Mouse (Mus musculus) C2C12 (cell line): ENCODE measurements around the gene 3110082I17Rik. TPM values are rescaled to one million over a fixed set of nuclear protein-coding genes. Genes with fewer than 3 reads are reported as not detected.

Source experiments
- H3K27me3 ChIP-seq: one replicate; pipeline ENCODE4 v1.6.1; 2011; ENCODE audit not compliant: control insufficient read depth, insufficient read depth, insufficient read length
- H3K36me3 ChIP-seq: one replicate; pipeline ENCODE4 v1.6.1; 2011; ENCODE audit not compliant: control insufficient read depth, insufficient read depth
- H3K4me3 ChIP-seq: one replicate; pipeline ENCODE4 v1.5.1; 2011; ENCODE audit warnings: mild to moderate bottlenecking, control low read depth; ENCODE audit not compliant: poor library complexity, insufficient read depth, severe bottlenecking
- H3K79me2 ChIP-seq: one replicate; pipeline ENCODE4 v1.6.1; 2011; ENCODE audit not compliant: control insufficient read depth, insufficient read depth
- H3K79me3 ChIP-seq: one replicate; pipeline ENCODE4 v1.6.1; 2011; ENCODE audit warnings: low read depth, control low read depth
- H3ac ChIP-seq: one replicate; pipeline ENCODE3; 2011; ENCODE audit warnings: low read depth; ENCODE audit not compliant: control insufficient read depth, insufficient read length
- CEBPB ChIP-seq: IDR thresholded peaks from one replicate; pipeline ENCODE4 v1.6.1; 2011; ENCODE audit warnings: low read depth, mild to moderate bottlenecking, control low read depth, moderate library complexity
- CTCF ChIP-seq: IDR thresholded peaks from one replicate; pipeline ENCODE4 v1.5.1; 2011; ENCODE audit not compliant: control insufficient read depth, insufficient read depth, insufficient read length
- FOSL1 ChIP-seq: IDR thresholded peaks from one replicate; pipeline ENCODE4 v1.8.0; 2011; ENCODE audit warnings: mild to moderate bottlenecking, low read length; ENCODE audit not compliant: poor library complexity, insufficient read depth, severe bottlenecking
- MAX ChIP-seq: IDR thresholded peaks from one replicate; pipeline ENCODE4 v1.6.1; 2011; ENCODE audit warnings: mild to moderate bottlenecking, control low read depth
- MYOD1 ChIP-seq: IDR thresholded peaks from one replicate; pipeline ENCODE4 v1.6.1; 2011; ENCODE audit warnings: low read depth; ENCODE audit not compliant: control insufficient read depth, insufficient read length
- MYOG ChIP-seq: IDR thresholded peaks from one replicate; pipeline ENCODE4 v1.6.1; 2011; ENCODE audit not compliant: control insufficient read depth, insufficient read length; ENCODE audit errors: extremely low read depth
- USF1 ChIP-seq: IDR thresholded peaks from one replicate; pipeline ENCODE4 v1.6.1; 2011; ENCODE audit warnings: low read depth, mild to moderate bottlenecking, control low read depth, moderate library complexity
- polyA plus RNA-seq: library from polyadenylated mRNA; unstranded; fragments of >200 nt; fragmentation: generic; extraction: Trizol; gene quantifications from one replicate; pipeline ENCODE4 v1.2.1, GENCODE M21; 2012; ENCODE audit warnings: missing spikeins

Gene 3110082I17Rik
- polyA plus RNA-seq, 1 experiment: 31.4 TPM

- Histone ChIP-seq H3K4me3 (no peak overlapping the region), H3K79me2 (no peaks in the 10 kb centered on the region), H3K27me3 (no peaks in the 10 kb centered on the region), H3K79me3 (no peaks in the 10 kb centered on the region), H3K36me3 (no peaks in the 10 kb centered on the region), H3ac (no peak overlapping the region)
- TF ChIP-seq MAX (no peak), CTCF (no peak), MYOG (no peak), FOSL1 (no peak), MYOD1 (no peak), CEBPB (no peak), USF1 (no peak)
Measured at GRCm38 (mm10) chr5:139383234-139383633, 77.1 kb downstream of the 3110082I17Rik start.

- Histone ChIP-seq H3K79me2 (no peaks in the 10 kb centered on the region), H3K27me3 (no peaks in the 10 kb centered on the region), H3K79me3 (no peaks in the 10 kb centered on the region), H3ac (no peak overlapping the region), H3K36me3 (no peaks in the 10 kb centered on the region), H3K4me3 (no peak overlapping the region)
- TF ChIP-seq CTCF: no peak
- TF ChIP-seq USF1: no peak
- TF ChIP-seq FOSL1: no peak
- TF ChIP-seq MAX: no peak
- TF ChIP-seq MYOD1: no peak
- TF ChIP-seq MYOG: no peak
- TF ChIP-seq CEBPB: no peak
Measured at GRCm38 (mm10) chr5:139382760-139383159, 77.6 kb downstream of the 3110082I17Rik start.

GRCm38 (mm10) chr5:139381586-139382513 is 78.5 kb downstream of the 3110082I17Rik start:
- TF ChIP-seq MYOD1 (no peak), USF1 (no peak), FOSL1 (no peak), MAX (no peak), MYOG (no peak), CEBPB (no peak), CTCF (no peak)

GRCm38 (mm10) chr5:139380385-139381248 is 79.7 kb downstream of the 3110082I17Rik start:
- H3ac ChIP-seq: peak overlapping the region; percentile 79
- no peak for TF ChIP-seq CEBPB
- TF ChIP-seq MYOD1: no peak
- TF ChIP-seq FOSL1: no peak
- peak; percentile 35 for TF ChIP-seq MAX
- peak; percentile 72 for TF ChIP-seq USF1
- peak overlapping the region; percentile 31 for H3K4me3 ChIP-seq
- no peaks in the 10 kb centered on the region for H3K27me3 ChIP-seq
- H3K79me3 ChIP-seq: no peaks in the 10 kb centered on the region
- H3K36me3 ChIP-seq: no peaks in the 10 kb centered on the region
- no peaks in the 10 kb centered on the region for H3K79me2 ChIP-seq

More at GRCm38 (mm10) chr5:139381586-139382513, 78.5 kb downstream of the 3110082I17Rik start:
- no peaks in the 10 kb centered on the region for H3K27me3 ChIP-seq
- H3ac ChIP-seq: no peak overlapping the region
- H3K4me3 ChIP-seq: no peak overlapping the region
- no peaks in the 10 kb centered on the region for H3K79me3 ChIP-seq
- no peaks in the 10 kb centered on the region for H3K79me2 ChIP-seq
- no peaks in the 10 kb centered on the region for H3K36me3 ChIP-seq

- Histone ChIP-seq H3K27me3 (no peaks in the 10 kb centered on the region), H3ac (no peak overlapping the region), H3K79me3 (no peaks in the 10 kb centered on the region), H3K79me2 (no peaks in the 10 kb centered on the region), H3K4me3 (no peak overlapping the region), H3K36me3 (no peaks in the 10 kb centered on the region)
- TF ChIP-seq FOSL1 (no peak), MYOG (no peak), USF1 (no peak), CTCF (no peak), MAX (no peak), MYOD1 (no peak), CEBPB (no peak)
Measured at GRCm38 (mm10) chr5:139379771-139380384, 80.4 kb downstream of the 3110082I17Rik start.
